Mouse (Mus musculus) left cerebral cortex, postnatal 14 days (tissue): ENCODE data around the gene Hic2. TPM values are rescaled to one million over a fixed set of nuclear protein-coding genes. Genes with fewer than 3 reads are reported as not detected.

Experiments
- total RNA-seq, 2 experiments: library from RNA; stranded (reverse); gene quantifications; 2 replicates each; pipeline ENCODE4 v1.2.3; 2021

Hic2 gene
- total RNA-seq, 2 experiments from 2014 or later: 4.8 to 5.0 TPM

Other genes with a start within 250 kb of the Hic2 start
- gene Ypel1, start 163.9 kb upstream of the Hic2 start, total RNA-seq: 10 to 100 TPM; 61.7 to 62.2 TPM
- 10 to 100 TPM; 84.7 to 85.2 TPM for gene Ppil2, start 122.3 kb upstream of the Hic2 start, total RNA-seq
- 1 to 10 TPM; 2.3 to 3.0 TPM for gene 2610318N02Rik, start 108.4 kb upstream of the Hic2 start, total RNA-seq
- 10 to 100 TPM; 16.8 to 23.1 TPM for gene Sdf2l1, start 101.2 kb upstream of the Hic2 start, total RNA-seq
- gene Ydjc, start 89.0 kb upstream of the Hic2 start, total RNA-seq: 10 to 100 TPM; 37.4 to 38.2 TPM
- gene Ccdc116, start 86.3 kb upstream of the Hic2 start, total RNA-seq: 1 to 10 TPM; 4.6 to 5.4 TPM
- 100 to 1,000 TPM; 143 to 144 TPM for gene Ube2l3, start 30.9 kb upstream of the Hic2 start, total RNA-seq
- gene Rimbp3, start 25.0 kb upstream of the Hic2 start, total RNA-seq: 1 to 10 TPM; 1.5 to 1.8 TPM
- gene Tmem191c, start 42.5 kb downstream of the Hic2 start, total RNA-seq: 100 to 1,000 TPM; 118 to 134 TPM
- 1 to 10 TPM; 1.8 TPM for gene Serpind1, start 97.8 kb downstream of the Hic2 start, total RNA-seq
- 10 to 100 TPM; 26.7 to 29.3 TPM for gene Snap29, start 172.4 kb downstream of the Hic2 start, total RNA-seq
- gene Pi4ka, start 172.7 kb downstream of the Hic2 start, total RNA-seq: 100 to 1,000 TPM; 258 to 275 TPM
- 10 to 100 TPM; 27.0 to 34.0 TPM for gene Crkl, start 218.4 kb downstream of the Hic2 start, total RNA-seq